Mouse (Mus musculus) hindbrain, embryonic 14.5 days (tissue): ENCODE results near the gene Map2k6. TPM values are rescaled to one million over a fixed set of nuclear protein-coding genes. Genes with fewer than 3 reads are reported as not detected.

Source experiments
- ATAC-seq: fragments of 200-750 bp; cut with Nextera tagmentation; 2 replicates; pipeline ENCODE4 v1.8.0; 2017; ENCODE audit warnings: moderate number of reproducible peaks, mild to moderate bottlenecking, moderate TSS enrichment, moderate library complexity; ENCODE audit not compliant: low FRiP score
- DNase-seq: peaks from one replicate; pipeline ENCODE4 v3.0.0-alpha.2; 2015; ENCODE audit warnings: low spot score
- H3K27ac ChIP-seq: fragments of 300-500 bp; sonication (generic); 2 replicates; pipeline ENCODE4 v1.5.1; 2014; ENCODE audit warnings: mild to moderate bottlenecking, moderate library complexity
- H3K27me3 ChIP-seq: fragments of 300-500 bp; sonication (generic); 2 replicates; pipeline ENCODE4 v1.6.1; 2014; ENCODE audit warnings: mild to moderate bottlenecking, low read length, mixed read lengths; ENCODE audit not compliant: control insufficient read depth, insufficient read depth
- H3K36me3 ChIP-seq: fragments of 300-500 bp; sonication (generic); replicated peaks from 2 replicates; pipeline ENCODE4 v1.6.1; 2014; ENCODE audit not compliant: control insufficient read depth, insufficient read depth
- H3K4me1 ChIP-seq: fragments of 300-500 bp; sonication (generic); replicated peaks from 2 replicates; pipeline ENCODE4 v1.6.1; 2014; ENCODE audit warnings: antibody characterized with exemption, low read length, mixed read lengths; ENCODE audit not compliant: control insufficient read depth, insufficient read depth
- H3K4me2 ChIP-seq: fragments of 300-500 bp; sonication (generic); replicated peaks from 2 replicates; pipeline ENCODE4 v1.6.1; 2014; ENCODE audit warnings: mild to moderate bottlenecking, moderate library complexity
- H3K4me3 ChIP-seq: fragments of 300-500 bp; sonication (generic); replicated peaks from 2 replicates; pipeline ENCODE4 v1.5.1; 2014; ENCODE audit warnings: mild to moderate bottlenecking, low read length
- H3K9ac ChIP-seq: fragments of 300-500 bp; sonication (generic); 2 replicates; pipeline ENCODE4 v1.6.1; 2014
- H3K9me3 ChIP-seq: fragments of 300-500 bp; sonication (generic); 2 replicates; pipeline ENCODE4 v1.6.1; 2016; ENCODE audit warnings: low read length; ENCODE audit not compliant: control insufficient read depth
- WGBS: fragments of 180-500 bp; shearing (Covaris S2); extraction: QIAGEN DNeasy Blood & Tissue Kit; methylation state at CpG from one replicate; pipeline ENCODE4 v1.1.7; 2014; 5-methylcytosine and 5-hydroxymethylcytosine counted together
- polyA plus RNA-seq: library from polyadenylated mRNA; unstranded; fragments of >200 nt; fragmentation: Nextera tagmentation; extraction: Ambion mirVana; gene quantifications from 2 replicates; pipeline ENCODE4 v1.2.1, GENCODE M21; 2014

The Map2k6 gene
- polyA plus RNA-seq, 1 experiment from 2014 or later = 28.3 TPM

GRCm38 (mm10) chr11:110416691-110417090, 17.8 kb downstream of the Map2k6 start:
- Histone ChIP-seq H3K27me3 (no peaks in the 10 kb centered on the region), H3K9me3 (no peaks in the 10 kb centered on the region), H3K4me2 (no peak overlapping the region), H3K4me3 (no peak overlapping the region), H3K9ac (no peak overlapping the region), H3K36me3 (no peaks in the 10 kb centered on the region), H3K4me1 (no peaks in the 10 kb centered on the region), H3K27ac (no peak overlapping the region)
- ATAC-seq = no peak
- DNase-seq = no peak
- WGBS = 72% methylated on average over 6 of the region's 6 CpGs

GRCm38 (mm10) chr11:110420463-110420862, 21.5 kb downstream of the Map2k6 start:
- Histone ChIP-seq H3K9me3 (no peaks in the 10 kb centered on the region), H3K27me3 (no peaks in the 10 kb centered on the region), H3K4me3 (no peak overlapping the region), H3K27ac (no peak overlapping the region), H3K9ac (no peak overlapping the region), H3K36me3 (no peaks in the 10 kb centered on the region), H3K4me1 (no peaks in the 10 kb centered on the region), H3K4me2 (no peak overlapping the region)
- 89% methylated on average over 7 of the region's 7 CpGs for WGBS
- ATAC-seq (no peak), DNase-seq (no peak)

- peak overlapping the region; percentile 21; the same call in 1 of the 2 replicates for H3K4me2 ChIP-seq
- no peak overlapping the region for H3K27ac ChIP-seq
- no peaks in the 10 kb centered on the region for H3K9me3 ChIP-seq
- H3K36me3 ChIP-seq = no peaks in the 10 kb centered on the region
- no peak overlapping the region for H3K4me3 ChIP-seq
- ATAC-seq (no peak), DNase-seq (no peak)
- H3K9ac ChIP-seq = no peak overlapping the region
- WGBS = 88% methylated on average over 6 of the region's 6 CpGs
- no peaks in the 10 kb centered on the region for H3K27me3 ChIP-seq
- H3K4me1 ChIP-seq = peaks cover 6% of the 10 kb centered on the region; the same call in 1 of the 2 replicates
Measured at GRCm38 (mm10) chr11:110426572-110427145, 27.7 kb downstream of the Map2k6 start.

- ATAC-seq (no peak; the same call in 1 of the 2 replicates), DNase-seq (no peak)
- Histone ChIP-seq H3K9me3 (no peaks in the 10 kb centered on the region), H3K4me3 (no peak overlapping the region), H3K36me3 (no peaks in the 10 kb centered on the region), H3K4me1 (peaks cover 6% of the 10 kb centered on the region; the same call in 1 of the 2 replicates), H3K27me3 (no peaks in the 10 kb centered on the region), H3K9ac (no peak overlapping the region), H3K27ac (no peak overlapping the region; the same call in 1 of the 2 replicates), H3K4me2 (peak overlapping the region; percentile 21)
- WGBS = 38% methylated on average over 11 of the region's 11 CpGs
Measured at GRCm38 (mm10) chr11:110427159-110427561, 28.2 kb downstream of the Map2k6 start.

DNA sequence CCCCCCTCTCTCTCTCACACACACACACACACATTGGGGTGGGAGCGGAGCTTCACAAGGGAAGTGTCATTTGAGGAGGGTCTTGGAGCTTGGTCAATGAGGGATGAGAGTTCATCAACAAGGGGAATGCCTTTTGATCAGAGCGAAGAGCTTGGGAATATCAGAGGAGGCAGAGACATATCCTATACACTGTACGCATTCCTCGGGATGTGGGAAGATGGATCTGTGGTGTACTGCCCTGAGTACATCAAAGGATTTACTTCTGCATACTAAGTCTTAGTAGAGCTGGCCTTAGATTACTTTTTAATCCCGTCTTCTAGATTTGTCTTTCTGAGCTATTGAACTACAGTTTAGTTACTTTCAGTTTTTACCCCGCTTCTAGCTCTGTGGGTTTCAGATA, 30.1 kb downstream of the Map2k6 start:
- no peaks in the 10 kb centered on the region for H3K9me3 ChIP-seq
- H3K27ac ChIP-seq = no peak overlapping the region
- no peaks in the 10 kb centered on the region for H3K36me3 ChIP-seq
- 86% methylated on average over 6 of the region's 6 CpGs for WGBS
- peaks cover 6% of the 10 kb centered on the region; the same call in 1 of the 2 replicates for H3K4me1 ChIP-seq
- no peak overlapping the region for H3K4me3 ChIP-seq
- H3K9ac ChIP-seq = no peak overlapping the region
- no peak for ATAC-seq
- H3K4me2 ChIP-seq = no peak overlapping the region
- DNase-seq = no peak
- no peaks in the 10 kb centered on the region for H3K27me3 ChIP-seq

DNA sequence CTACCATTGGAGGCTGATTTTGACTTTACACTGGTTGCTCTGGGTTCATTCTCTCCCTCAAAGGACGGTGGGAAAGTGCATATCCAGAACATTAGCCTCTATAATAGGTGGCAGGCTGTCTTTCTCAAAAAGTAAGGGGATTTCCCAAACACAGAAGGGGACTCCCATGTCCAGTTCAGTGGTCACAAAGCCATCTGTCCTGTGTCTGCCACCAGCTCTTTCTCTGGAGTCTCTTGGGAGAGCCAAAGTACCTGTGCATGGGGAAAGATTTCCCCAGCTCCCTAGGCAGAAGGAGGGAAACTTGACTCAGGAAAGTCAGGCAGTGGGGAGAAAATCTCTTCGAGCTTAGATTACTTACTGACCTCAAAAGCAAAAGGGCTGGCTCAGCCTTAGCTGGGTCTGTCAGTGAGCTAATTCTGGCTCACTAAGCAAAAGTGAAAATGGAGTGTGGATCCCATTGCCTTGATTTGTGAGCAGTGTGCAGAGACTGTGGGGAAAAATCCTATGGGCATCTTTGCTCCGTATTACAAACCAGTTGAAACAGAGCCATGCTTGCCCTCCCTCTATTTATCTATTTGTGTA, 31.0 kb downstream of the Map2k6 start:
- no peak for DNase-seq
- Histone ChIP-seq H3K27ac (no peak overlapping the region), H3K4me2 (no peak overlapping the region), H3K27me3 (no peaks in the 10 kb centered on the region), H3K4me1 (peaks cover 6% of the 10 kb centered on the region; the same call in 1 of the 2 replicates), H3K4me3 (no peak overlapping the region), H3K9ac (no peak overlapping the region), H3K36me3 (no peaks in the 10 kb centered on the region), H3K9me3 (no peaks in the 10 kb centered on the region)
- WGBS = 79% methylated on average over 3 of the region's 3 CpGs
- ATAC-seq = no peak

- no peak overlapping the region for H3K9ac ChIP-seq
- no peaks in the 10 kb centered on the region; the same call in 1 of the 2 replicates for H3K4me1 ChIP-seq
- no peaks in the 10 kb centered on the region for H3K27me3 ChIP-seq
- ATAC-seq (no peak), DNase-seq (no peak)
- H3K4me2 ChIP-seq = no peak overlapping the region
- H3K9me3 ChIP-seq = no peaks in the 10 kb centered on the region
- no peaks in the 10 kb centered on the region for H3K36me3 ChIP-seq
- WGBS = 73% methylated on average over 8 of the region's 8 CpGs
- H3K4me3 ChIP-seq = no peak overlapping the region
- no peak overlapping the region for H3K27ac ChIP-seq
Measured at GRCm38 (mm10) chr11:110435839-110436556, 37.1 kb downstream of the Map2k6 start.

- WGBS = 59% methylated on average over 12 of the region's 12 CpGs
- Histone ChIP-seq H3K4me2 (no peak overlapping the region), H3K9me3 (no peaks in the 10 kb centered on the region), H3K4me1 (no peaks in the 10 kb centered on the region; the same call in 1 of the 2 replicates), H3K27me3 (no peaks in the 10 kb centered on the region), H3K36me3 (no peaks in the 10 kb centered on the region), H3K27ac (no peak overlapping the region), H3K9ac (no peak overlapping the region), H3K4me3 (no peak overlapping the region)
- ATAC-seq = no peak
- no peak for DNase-seq
Measured at GRCm38 (mm10) chr11:110436998-110437397, 38.1 kb downstream of the Map2k6 start.

DNA sequence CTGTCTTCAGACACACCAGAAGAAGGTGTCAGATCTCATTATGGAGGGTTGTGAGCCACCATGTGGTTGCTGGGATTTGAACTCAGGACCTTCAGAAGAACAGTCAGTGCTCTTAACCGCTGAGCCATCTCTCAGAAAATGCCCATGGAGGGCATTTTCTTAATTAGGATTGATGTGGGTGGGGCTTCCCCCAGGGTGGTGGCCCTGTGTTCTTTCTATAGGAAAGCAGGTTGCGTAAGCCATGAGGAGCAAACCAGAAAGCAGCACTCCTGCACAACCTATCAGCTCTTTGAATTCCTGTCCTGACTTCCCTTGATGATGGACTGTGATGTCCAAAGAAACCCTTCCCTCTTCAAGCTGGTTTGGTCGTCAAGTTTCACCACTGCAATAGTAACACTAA, 39.2 kb downstream of the Map2k6 start:
- Histone ChIP-seq H3K9ac (no peak overlapping the region), H3K4me3 (no peak overlapping the region), H3K27me3 (no peaks in the 10 kb centered on the region), H3K36me3 (no peaks in the 10 kb centered on the region), H3K9me3 (no peaks in the 10 kb centered on the region), H3K4me2 (no peak overlapping the region), H3K27ac (no peak overlapping the region), H3K4me1 (no peaks in the 10 kb centered on the region; the same call in 1 of the 2 replicates)
- ATAC-seq (no peak), DNase-seq (no peak)
- WGBS = 95% methylated on average over 3 of the region's 3 CpGs
